In genomic region chr10:86248807-86249206, GRCm38 (mm10) we compare ENCODE assay signal across 21 mouse cellular contexts. TPM values are rescaled to one million over a fixed set of nuclear protein-coding genes. Genes with fewer than 3 reads are reported as not detected.
"Had no signal": no experiment of that assay in that cellular context is flagged by ENCODE, and none has a peak within 500 bp of the region (broad histone marks: within the 10 kb centered on the region; RNA-seq: fewer than 3 reads in every experiment).

No protein-coding gene starts in this region.

- H3K9ac ChIP-seq: liver, embryonic 14.5 days; lung, embryonic 14.5 days; midbrain, embryonic 13.5 days; midbrain, embryonic 15.5 days; neural tube, embryonic 13.5 days; neural tube, embryonic 15.5 days had no signal

- DNase-seq: lung, adult 18-20 months; lung, embryonic 14.5 days; lung, postnatal 14 days; lung, postnatal 36 days; retina, postnatal 1 day; right cerebral cortex, adult 18-20 months; right cerebral cortex, postnatal 14 days; right cerebral cortex, postnatal 4 days; spleen, adult 18-20 months; thymus, adult 18-20 months; thymus, postnatal 14 days; thymus, postnatal 36 days had no signal

- H3K4me2 ChIP-seq: lung, embryonic 14.5 days; midbrain, embryonic 11.5 days; midbrain, embryonic 13.5 days; midbrain, embryonic 15.5 days; neural tube, embryonic 13.5 days; neural tube, embryonic 15.5 days had no signal

- H3K4me1 ChIP-seq: midbrain, embryonic 13.5 days; midbrain, embryonic 15.5 days; neural tube, embryonic 13.5 days; neural tube, embryonic 15.5 days had no signal

- H3K36me3 ChIP-seq: midbrain, embryonic 13.5 days; midbrain, embryonic 15.5 days; neural tube, embryonic 13.5 days; neural tube, embryonic 15.5 days had no signal

- H3K27me3 ChIP-seq: megakaryocyte, embryonic 14.5 days; midbrain, embryonic 13.5 days; midbrain, embryonic 15.5 days; neural tube, embryonic 13.5 days; neural tube, embryonic 15.5 days had no signal

- ATAC-seq: midbrain, embryonic 13.5 days; midbrain, embryonic 15.5 days had no signal

- H3K27ac ChIP-seq: liver, embryonic 14.5 days; macrophage; midbrain, embryonic 13.5 days; midbrain, embryonic 15.5 days; neural tube, embryonic 13.5 days; neural tube, embryonic 15.5 days had no signal

- H3K4me3 ChIP-seq: megakaryocyte, embryonic 14.5 days; midbrain, embryonic 13.5 days; midbrain, embryonic 15.5 days; neural tube, embryonic 13.5 days; neural tube, embryonic 15.5 days had no signal

- H3K9me3 ChIP-seq: megakaryocyte, embryonic 14.5 days; midbrain, embryonic 13.5 days; midbrain, embryonic 15.5 days; neural tube, embryonic 13.5 days; neural tube, embryonic 15.5 days had no signal

RNA-seq across cellular contexts. Expression of gene Timp3, which starts 51.4 kb away (rescaled TPM):
- total RNA-seq: monocyte, adult 5-6 weeks had no signal
